8 mouse cellular contexts compared by ENCODE assay signal in the genomic region with DNA sequence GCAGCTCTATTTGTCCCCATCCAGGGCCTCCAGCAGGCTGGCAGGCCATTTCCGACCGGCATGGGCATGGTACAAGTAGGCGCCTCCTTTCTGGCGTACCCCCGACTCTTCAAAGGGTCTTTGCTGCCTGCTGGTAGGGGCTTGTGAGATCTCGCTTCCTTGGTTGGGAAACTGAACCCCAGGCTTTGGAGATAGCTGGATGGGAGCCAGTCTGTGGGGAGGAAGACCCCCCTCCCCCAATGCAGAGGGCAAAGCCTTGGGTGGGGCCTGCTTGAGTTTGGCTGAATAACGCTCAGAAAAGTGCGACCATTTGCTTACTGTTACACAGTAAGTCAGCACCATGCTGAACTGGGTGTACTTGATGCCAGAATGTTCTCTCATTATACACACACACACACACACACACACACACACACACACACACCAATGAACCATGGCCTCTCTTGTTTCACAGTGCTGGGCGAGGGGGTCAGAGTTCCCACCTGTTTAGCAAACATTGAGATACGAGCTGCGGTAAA. TPM values are rescaled to one million over a fixed set of nuclear protein-coding genes. Genes with fewer than 3 reads are reported as not detected.
A peak's percentile ranks its signal among the peaks of the same experiment; 100 is the strongest.
DNase-seq lines count a peak whose midpoint lies in the region; ATAC-seq and TF ChIP-seq lines count a peak whose summit lies in the region.

No protein-coding gene starts in this region.

- ATAC-seq in limb, embryonic 15.5 days (ENCODE audit: insufficient number of reproducible peaks, low FRiP score, low TSS enrichment, low read depth): no peak
- no peak for ATAC-seq in megakaryocyte progenitor cell, adult 5-6 weeks (replicated peaks; ENCODE audit: poor library complexity)

- no peak for TF ChIP-seq POLR2A in small intestine, adult 2 months (IDR thresholded peaks at IDR 0.05; ENCODE audit: low read depth, low read length)

- peaks cover 76% of the 10 kb centered on the region for H3K4me1 ChIP-seq in E14TG2a.4 (replicated peaks; ENCODE audit: low read depth, low read length)
- H3K4me1 ChIP-seq in limb, embryonic 15.5 days: peaks cover 49% of the 10 kb centered on the region
- H3K4me1 ChIP-seq in small intestine, adult 2 months (ENCODE audit: control insufficient read depth, insufficient read depth, insufficient read length, low read length): peaks cover 13% of the 10 kb centered on the region

- peak overlapping the region; percentile 98 for H3K27ac ChIP-seq in limb, embryonic 15.5 days
- peak overlapping the region; percentile 4; the same call in 1 of the 2 replicates for H3K27ac ChIP-seq in small intestine, adult 2 months (ENCODE audit: insufficient read depth, low read depth, low read length)

- DNase-seq in forelimb bud, embryonic 11.5 days (ENCODE audit: low read depth, low spot score): peak; percentile 41
- DNase-seq in frontal cortex, postnatal 14 days (ENCODE audit: low spot score in 2 of 2): no peak
- DNase-seq in adrenal gland, adult 18-20 months (ENCODE audit: low spot score in 2 of 2): no peak

- H3K4me3 ChIP-seq in C2C12 (ENCODE audit: insufficient read depth, poor library complexity, severe bottlenecking) (peak overlapping the region; percentile 97), E14TG2a.4 (replicated peaks; ENCODE audit: low read length) (peak overlapping the region; percentile 92)
- peak overlapping the region; percentile 78 for H3K4me3 ChIP-seq in limb, embryonic 15.5 days
- H3K4me3 ChIP-seq in small intestine, adult 2 months (ENCODE audit: low read depth, low read length): peak overlapping the region; percentile 60

- peaks cover 37% of the 10 kb centered on the region for H3K36me3 ChIP-seq in C2C12 (ENCODE audit: control insufficient read depth, insufficient read depth)
- H3K36me3 ChIP-seq in E14TG2a.4 (ENCODE audit: insufficient read depth, low read length): peaks cover 31% of the 10 kb centered on the region
- H3K36me3 ChIP-seq in limb, embryonic 15.5 days: peaks cover 10% of the 10 kb centered on the region
- H3K36me3 ChIP-seq in small intestine, adult 2 months (ENCODE audit: control insufficient read depth, insufficient read depth, low read length): no peaks in the 10 kb centered on the region

- H3K4me2 ChIP-seq in limb, embryonic 15.5 days: peak overlapping the region; percentile 89

- H3K79me3 ChIP-seq in C2C12 (ENCODE audit: low read depth): peaks cover 72% of the 10 kb centered on the region

- TF ChIP-seq CTCF in C2C12 (IDR thresholded peaks at IDR 0.05; ENCODE audit: control insufficient read depth, insufficient read depth, insufficient read length) (no peak), E14TG2a.4 (conservative IDR thresholded peaks at IDR 0.05; ENCODE audit: low read length) (no peak)
- no peak for TF ChIP-seq CTCF in small intestine, adult 2 months (IDR thresholded peaks at IDR 0.05; ENCODE audit: extremely low read depth, insufficient read length, insufficient replicate concordance, low read depth, low read length)

- no peaks in the 10 kb centered on the region for H3K9me3 ChIP-seq in E14TG2a.4 (ENCODE audit: low read length)
- H3K9me3 ChIP-seq in limb, embryonic 15.5 days: no peaks in the 10 kb centered on the region

- H3K9ac ChIP-seq in limb, embryonic 15.5 days: peak overlapping the region; percentile 85

- 4% methylated on average over 11 of the region's 11 CpGs for WGBS in limb, embryonic 15.5 days
- WGBS in small intestine, adult 2 months: 16% methylated on average over 11 of the region's 11 CpGs

- no peaks in the 10 kb centered on the region for H3K27me3 ChIP-seq in C2C12 (ENCODE audit: control insufficient read depth, insufficient read depth, insufficient read length)
- peaks cover 12% of the 10 kb centered on the region for H3K27me3 ChIP-seq in E14TG2a.4 (ENCODE audit: insufficient read depth, low read length)
- H3K27me3 ChIP-seq in limb, embryonic 15.5 days: no peaks in the 10 kb centered on the region
- peaks cover 37% of the 10 kb centered on the region for H3K27me3 ChIP-seq in small intestine, adult 2 months (ENCODE audit: control insufficient read depth, insufficient read depth, low read length)

- peak overlapping the region; percentile 84 for H3ac ChIP-seq in C2C12 (ENCODE audit: control insufficient read depth, insufficient read length, low read depth)

- H3K79me2 ChIP-seq in C2C12 (ENCODE audit: control insufficient read depth, insufficient read depth): peaks cover 78% of the 10 kb centered on the region

TF ChIP-seq in C2C12, 6 proteins besides CTCF, POLR2A, EP300 and RAD21:
- TF ChIP-seq MAX (IDR thresholded peaks at IDR 0.05) (no peak), USF1 (IDR thresholded peaks at IDR 0.05; ENCODE audit: low read depth) (no peak), FOSL1 (IDR thresholded peaks at IDR 0.05; ENCODE audit: insufficient read depth, low read length, poor library complexity, severe bottlenecking) (no peak), MYOG (IDR thresholded peaks at IDR 0.05; ENCODE audit: control insufficient read depth, extremely low read depth, insufficient read length) (no peak), CEBPB (IDR thresholded peaks at IDR 0.05; ENCODE audit: low read depth) (no peak), MYOD1 (IDR thresholded peaks at IDR 0.05; ENCODE audit: control insufficient read depth, insufficient read length, low read depth) (no peak)

RNA-seq across cellular contexts. Expression of a gene that starts 2.4 kb away (rescaled TPM):
- 583 TPM for polyA plus RNA-seq in C2C12 (2012; fragmentation: generic; extraction: Trizol)
- 308 and 341 TPM in 2 replicates for polyA plus RNA-seq in limb, embryonic 15.5 days (2015; fragmentation: Nextera tagmentation; extraction: Ambion mirVana)
- 12.3 and 15.0 TPM in 2 replicates for polyA plus RNA-seq in small intestine, adult 2 months (2012; rRNA removed)
- total RNA-seq in adrenal gland, adult 18-20 months (2021): 10 to 100 TPM; 17.3 to 25.6 TPM
- total RNA-seq in megakaryocyte progenitor cell, adult 5-6 weeks (2015): 0.20 TPM in 1 of 2 replicates, not detected in the other
- 0.10 TPM in 1 of 2 replicates, not detected in the other for total RNA-seq in megakaryocyte progenitor cell, adult 5-6 weeks (2017)

RNA-seq across cellular contexts. Expression of a gene that starts 55.9 kb away (rescaled TPM):
- 6,665 TPM for polyA plus RNA-seq in C2C12 (2012; fragmentation: generic; extraction: Trizol)
- 13,307 and 13,671 TPM in 2 replicates for polyA plus RNA-seq in limb, embryonic 15.5 days (2015; fragmentation: Nextera tagmentation; extraction: Ambion mirVana)
- polyA plus RNA-seq in small intestine, adult 2 months (2012; rRNA removed): 4,701 and 11,894 TPM in 2 replicates
- total RNA-seq in adrenal gland, adult 18-20 months (2021): 1,000 to 10,000 TPM; 2,759 to 3,567 TPM
- total RNA-seq in megakaryocyte progenitor cell, adult 5-6 weeks (2015): 5,014 and 5,318 TPM in 2 replicates
- total RNA-seq in megakaryocyte progenitor cell, adult 5-6 weeks (2017): 3,372 and 3,558 TPM in 2 replicates

Comparison
In these comparisons a context has a peak if more than half of its experiments do, and no peak if none do; other contexts are left out.
1. RNA of a gene that starts 2.4 kb away (polyA plus RNA-seq): 583 TPM in C2C12 (single experiment) and 308 to 341 TPM in limb, embryonic 15.5 days; 12.3 to 15.0 TPM in small intestine, adult 2 months; every median in the first group is over 10 times any median in the second.
2. Peak in every context shown above with its lines, with median percentiles within 50 percentile points of each other: H3K4me3 ChIP-seq.